Mouse (Mus musculus) lung, embryonic 15.5 days (tissue): ENCODE data around the gene Diras2. TPM values are rescaled to one million over a fixed set of nuclear protein-coding genes. Genes with fewer than 3 reads are reported as not detected.

Experiments used
- ATAC-seq: fragments of 200-750 bp; cut with Nextera tagmentation; 2 replicates; pipeline ENCODE4 v1.8.0; 2017; ENCODE audit warnings: moderate number of reproducible peaks, borderline replicate concordance; ENCODE audit not compliant: low FRiP score, low TSS enrichment; ENCODE audit errors: extremely low read depth
- H3K27ac ChIP-seq: fragments of 300-500 bp; sonication (generic); 2 replicates; pipeline ENCODE4 v1.5.1; 2015; ENCODE audit warnings: moderate library complexity, mild to moderate bottlenecking, inconsistent platforms
- H3K27me3 ChIP-seq: fragments of 300-500 bp; sonication (generic); 2 replicates; pipeline ENCODE4 v1.6.1; 2015; ENCODE audit warnings: inconsistent platforms
- H3K36me3 ChIP-seq: fragments of 300-500 bp; sonication (generic); 2 replicates; pipeline ENCODE4 v1.6.1; 2015; ENCODE audit warnings: inconsistent platforms
- H3K4me1 ChIP-seq: fragments of 300-500 bp; sonication (generic); 2 replicates; pipeline ENCODE4 v1.6.1; 2015; ENCODE audit warnings: inconsistent platforms
- H3K4me2 ChIP-seq: fragments of 300-500 bp; sonication (generic); 2 replicates; pipeline ENCODE4 v1.6.1; 2015; ENCODE audit warnings: inconsistent platforms, mild to moderate bottlenecking, moderate library complexity
- H3K4me3 ChIP-seq: fragments of 300-500 bp; sonication (generic); 2 replicates; pipeline ENCODE4 v1.5.1; 2015; ENCODE audit warnings: mild to moderate bottlenecking, inconsistent platforms
- H3K9ac ChIP-seq: fragments of 300-500 bp; sonication (generic); 2 replicates; pipeline ENCODE4 v1.6.1; 2015; ENCODE audit warnings: inconsistent platforms
- H3K9me3 ChIP-seq: fragments of 300-500 bp; sonication (generic); 2 replicates; pipeline ENCODE4 v1.6.1; 2016; ENCODE audit warnings: inconsistent platforms
- WGBS: fragments of 180-500 bp; shearing (Covaris S2); methylation state at CpG from one replicate; pipeline ENCODE4 v1.1.7; 2015; 5-methylcytosine and 5-hydroxymethylcytosine counted together
- polyA plus RNA-seq: library from polyadenylated mRNA; unstranded; fragments of >200 nt; fragmentation: Nextera tagmentation; extraction: Ambion mirVana; gene quantifications from 2 replicates; pipeline ENCODE4 v1.2.1, GENCODE M21; 2015

Gene Diras2
- polyA plus RNA-seq, 1 experiment from 2014 or later = 0.36 TPM

- 57% methylated on average over 6 of the region's 6 CpGs for WGBS
- no peak for ATAC-seq
- no peak overlapping the region for H3K4me2 ChIP-seq
- no peaks in the 10 kb centered on the region for H3K36me3 ChIP-seq
- no peaks in the 10 kb centered on the region for H3K4me1 ChIP-seq
- H3K9me3 ChIP-seq = no peaks in the 10 kb centered on the region
- H3K27ac ChIP-seq = no peak overlapping the region
- no peaks in the 10 kb centered on the region for H3K27me3 ChIP-seq
- H3K4me3 ChIP-seq = no peak overlapping the region
- no peak overlapping the region for H3K9ac ChIP-seq
These were observed 15.2 kb upstream of the Diras2 start for GRCm38 (mm10) chr13:52546288-52546687.

DNA sequence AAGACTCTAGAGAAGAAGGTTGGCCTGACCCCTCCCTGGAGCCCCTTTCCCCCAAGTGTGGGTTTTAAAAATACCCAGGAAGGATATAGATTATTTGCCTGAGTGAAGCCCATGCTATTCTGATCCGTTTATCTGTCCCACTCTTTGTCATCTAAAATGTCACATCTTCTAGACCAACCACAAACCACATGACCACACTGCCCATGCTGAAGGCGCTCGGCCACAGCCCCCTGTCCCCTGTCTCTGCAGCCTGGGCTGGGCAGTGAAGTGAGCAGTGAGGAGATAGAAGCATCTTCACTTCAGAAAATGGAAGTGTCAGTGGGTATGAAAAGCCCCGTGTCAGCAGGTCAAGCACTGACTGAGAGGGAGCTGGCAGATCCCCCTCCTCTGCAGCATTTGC, 11.6 kb upstream of the Diras2 start:
- Histone ChIP-seq H3K27me3 (no peaks in the 10 kb centered on the region), H3K4me2 (no peak overlapping the region), H3K4me1 (no peaks in the 10 kb centered on the region), H3K36me3 (no peaks in the 10 kb centered on the region), H3K9ac (no peak overlapping the region), H3K4me3 (no peak overlapping the region), H3K9me3 (no peaks in the 10 kb centered on the region), H3K27ac (no peak overlapping the region)
- 68% methylated on average over 4 of the region's 4 CpGs for WGBS
- no peak for ATAC-seq

GRCm38 (mm10) chr13:52542036-52542526, 11.0 kb upstream of the Diras2 start:
- H3K4me2 ChIP-seq = no peak overlapping the region
- H3K4me3 ChIP-seq = no peak overlapping the region
- no peaks in the 10 kb centered on the region for H3K9me3 ChIP-seq
- 62% methylated on average over 8 of the region's 8 CpGs for WGBS
- no peak overlapping the region for H3K27ac ChIP-seq
- no peaks in the 10 kb centered on the region for H3K27me3 ChIP-seq
- no peaks in the 10 kb centered on the region for H3K4me1 ChIP-seq
- H3K9ac ChIP-seq = no peak overlapping the region
- H3K36me3 ChIP-seq = no peaks in the 10 kb centered on the region
- no peak for ATAC-seq

- no peaks in the 10 kb centered on the region for H3K4me1 ChIP-seq
- H3K9ac ChIP-seq = no peak overlapping the region
- no peaks in the 10 kb centered on the region for H3K9me3 ChIP-seq
- ATAC-seq = no peak
- WGBS = 55% methylated on average over 5 of the region's 5 CpGs
- no peak overlapping the region for H3K27ac ChIP-seq
- H3K27me3 ChIP-seq = no peaks in the 10 kb centered on the region
- no peak overlapping the region for H3K4me2 ChIP-seq
- no peak overlapping the region for H3K4me3 ChIP-seq
- no peaks in the 10 kb centered on the region for H3K36me3 ChIP-seq
These were observed 10.4 kb upstream of the Diras2 start for GRCm38 (mm10) chr13:52541385-52542035.

DNA sequence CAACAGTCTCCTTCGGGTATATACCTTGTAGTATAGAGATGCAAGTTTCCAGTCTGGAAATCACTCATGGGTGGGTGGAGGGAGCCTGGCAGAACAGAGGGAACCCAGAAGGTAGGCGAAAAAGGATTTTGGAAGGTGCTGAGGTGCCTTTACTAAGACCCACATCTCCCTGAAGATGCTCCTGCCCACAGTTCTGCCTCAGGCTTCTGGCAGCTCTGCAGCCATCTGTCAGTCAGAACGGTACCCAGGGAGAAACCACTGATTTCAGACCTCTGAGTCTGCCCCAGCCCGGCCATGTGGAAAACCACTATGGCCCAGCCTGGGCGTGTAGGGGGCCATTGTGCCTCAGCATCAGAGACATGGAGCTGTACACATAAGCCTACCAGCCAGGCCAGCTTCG, 8.4 kb upstream of the Diras2 start:
- no peaks in the 10 kb centered on the region for H3K4me1 ChIP-seq
- no peak overlapping the region for H3K27ac ChIP-seq
- no peak overlapping the region for H3K9ac ChIP-seq
- 81% methylated on average over 6 of the region's 6 CpGs for WGBS
- H3K4me2 ChIP-seq = no peak overlapping the region
- H3K36me3 ChIP-seq = no peaks in the 10 kb centered on the region
- no peaks in the 10 kb centered on the region for H3K27me3 ChIP-seq
- H3K9me3 ChIP-seq = no peaks in the 10 kb centered on the region
- no peak for ATAC-seq
- H3K4me3 ChIP-seq = no peak overlapping the region

- Histone ChIP-seq H3K4me3 (no peak overlapping the region), H3K4me1 (no peaks in the 10 kb centered on the region), H3K9ac (no peak overlapping the region), H3K27me3 (no peaks in the 10 kb centered on the region), H3K9me3 (no peaks in the 10 kb centered on the region), H3K36me3 (no peaks in the 10 kb centered on the region), H3K4me2 (no peak overlapping the region), H3K27ac (no peak overlapping the region)
- no peak for ATAC-seq
- WGBS = 87% methylated on average over 9 of the region's 9 CpGs
These were observed 7.6 kb upstream of the Diras2 start for GRCm38 (mm10) chr13:52538588-52539116.

- Histone ChIP-seq H3K27me3 (no peaks in the 10 kb centered on the region), H3K27ac (no peak overlapping the region), H3K9ac (no peak overlapping the region), H3K36me3 (no peaks in the 10 kb centered on the region), H3K4me1 (no peaks in the 10 kb centered on the region), H3K4me2 (no peak overlapping the region), H3K4me3 (no peak overlapping the region), H3K9me3 (no peaks in the 10 kb centered on the region)
- no peak for ATAC-seq
- 90% methylated on average over 26 of the region's 26 CpGs for WGBS
These were observed 6.9 kb upstream of the Diras2 start for GRCm38 (mm10) chr13:52537754-52538587.

DNA sequence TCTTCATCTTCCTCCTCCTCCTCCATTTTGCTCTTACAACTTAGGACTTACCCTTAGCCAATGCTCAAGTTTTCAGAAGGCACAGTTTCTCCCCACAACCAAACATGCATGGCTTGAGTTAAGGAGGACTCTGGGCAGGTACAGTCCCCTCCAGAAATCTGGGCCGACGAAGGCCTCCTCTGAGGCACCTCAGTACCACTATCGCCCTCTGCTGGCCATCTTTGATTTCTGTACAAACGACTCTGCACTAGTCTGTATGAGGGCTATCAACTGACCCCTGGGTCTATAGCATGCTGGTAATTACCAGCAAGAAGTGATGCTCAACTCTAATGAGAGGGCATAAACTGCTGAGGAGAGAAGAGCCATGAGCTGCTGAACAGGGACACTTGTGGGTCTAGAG, 4.5 kb upstream of the Diras2 start:
- H3K9ac ChIP-seq = no peak overlapping the region
- H3K4me2 ChIP-seq = no peak overlapping the region
- H3K9me3 ChIP-seq = no peaks in the 10 kb centered on the region
- 4% methylated on average over 4 of the region's 4 CpGs for WGBS
- no peak overlapping the region for H3K27ac ChIP-seq
- no peak overlapping the region for H3K4me3 ChIP-seq
- H3K27me3 ChIP-seq = peaks cover under 1% of the 10 kb centered on the region; the same call in 1 of the 2 replicates
- H3K4me1 ChIP-seq = peaks cover under 1% of the 10 kb centered on the region
- no peaks in the 10 kb centered on the region for H3K36me3 ChIP-seq
- ATAC-seq = 0 out of 2 replicates have a peak, but pooled peaks have one; percentile 52

GRCm38 (mm10) chr13:52533644-52534043, 2.6 kb upstream of the Diras2 start:
- H3K9ac ChIP-seq = no peak overlapping the region
- H3K9me3 ChIP-seq = no peaks in the 10 kb centered on the region
- no peak overlapping the region for H3K27ac ChIP-seq
- peaks cover 19% of the 10 kb centered on the region for H3K27me3 ChIP-seq
- no peaks in the 10 kb centered on the region for H3K36me3 ChIP-seq
- WGBS = 69% methylated on average over 5 of the region's 5 CpGs
- no peak overlapping the region for H3K4me3 ChIP-seq
- ATAC-seq = no peak
- peaks cover 8% of the 10 kb centered on the region for H3K4me1 ChIP-seq
- H3K4me2 ChIP-seq = no peak overlapping the region

DNA sequence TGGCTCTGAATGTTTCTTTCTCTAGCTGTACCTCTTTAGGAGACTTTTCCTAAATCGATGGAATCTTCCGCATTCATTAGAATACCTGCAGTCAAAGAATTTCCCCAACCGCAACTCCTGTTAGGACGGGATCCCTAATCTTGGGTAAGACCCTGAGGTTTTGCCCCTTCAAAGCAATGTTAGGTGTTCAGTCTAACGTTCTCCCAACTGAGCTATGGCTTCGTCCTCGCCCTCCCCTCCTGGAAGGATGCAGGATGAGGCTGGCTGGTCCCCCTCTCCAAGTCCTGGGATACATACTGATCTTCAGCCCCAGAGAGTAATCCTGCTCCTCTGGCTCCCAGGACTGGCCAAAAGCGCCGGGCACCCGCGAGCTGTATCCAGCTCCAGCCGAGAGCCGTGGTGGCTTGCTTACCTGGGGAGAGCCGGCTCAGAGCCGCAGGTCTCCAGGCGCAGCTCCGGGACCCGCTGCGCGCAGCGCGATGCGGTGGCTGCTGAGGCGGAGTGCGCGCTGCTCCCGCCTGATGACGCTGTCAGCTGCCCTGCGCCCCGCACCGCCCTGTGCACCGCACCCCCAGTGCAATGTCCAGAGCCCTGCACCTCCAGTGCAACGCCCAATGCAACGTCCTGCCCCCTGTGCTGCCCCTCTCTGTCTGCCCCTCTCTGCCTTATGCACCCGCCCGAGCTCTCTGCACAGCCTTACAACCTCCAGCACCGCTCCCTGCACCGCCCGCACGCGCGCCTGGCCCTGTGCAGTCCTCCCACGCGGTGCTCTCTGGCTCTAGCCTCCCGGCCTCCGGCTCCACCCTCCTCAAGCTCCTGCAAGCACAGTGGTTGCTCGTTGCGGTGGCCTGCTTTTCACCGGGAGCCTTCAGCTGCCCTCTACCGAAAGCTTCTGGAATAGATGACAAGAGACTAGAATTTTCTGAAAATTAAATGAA, 802 bp downstream of the Diras2 start:
- Histone ChIP-seq H3K27ac (no peak overlapping the region), H3K27me3 (peaks cover 24% of the 10 kb centered on the region), H3K4me1 (peaks cover 8% of the 10 kb centered on the region), H3K9ac (peak overlapping the region; percentile 17; the same call in 1 of the 2 replicates), H3K4me2 (peak overlapping the region; percentile 85), H3K9me3 (no peaks in the 10 kb centered on the region), H3K36me3 (no peaks in the 10 kb centered on the region), H3K4me3 (peak overlapping the region; percentile 40)
- whole genome bisulfite sequencing = 8% methylated on average over 50 of the region's 50 CpGs
- peak; percentile 92 for ATAC-seq

- peaks cover 8% of the 10 kb centered on the region for H3K4me1 ChIP-seq
- H3K36me3 ChIP-seq = no peaks in the 10 kb centered on the region
- WGBS = 55% methylated on average over 13 of the region's 13 CpGs
- H3K27me3 ChIP-seq = peaks cover 24% of the 10 kb centered on the region
- H3K27ac ChIP-seq = no peak overlapping the region
- H3K9me3 ChIP-seq = no peaks in the 10 kb centered on the region
- H3K9ac ChIP-seq = no peak overlapping the region
- H3K4me2 ChIP-seq = peak overlapping the region; percentile 85; the same call in 1 of the 2 replicates
- no peak for ATAC-seq
- H3K4me3 ChIP-seq = no peak overlapping the region
These were observed 1.7 kb downstream of the Diras2 start for GRCm38 (mm10) chr13:52529188-52529972.
